Mouse (Mus musculus): ENCODE measurements around the gene Pard3.

GRCm38 (mm10) chr8:127226996-127227395 lies 163.3 kb downstream of the Pard3 start:
- TF ChIP-seq CTCF (IDR thresholded peaks at IDR 0.05; ENCODE audit: borderline replicate concordance, control insufficient read depth, extremely low read depth, insufficient read depth, low read length, poor library complexity), result no peak
- TF ChIP-seq POLR2A (IDR thresholded peaks at IDR 0.05; ENCODE audit: control insufficient read depth, extremely low read depth, insufficient read depth, low read length, poor library complexity), result no peak
